Mouse (Mus musculus) lung, adult 2 months (tissue): ENCODE results near the gene Tet3.
A peak's percentile ranks its signal among the peaks of the same experiment; 100 is the strongest.

ENCODE experiments used
- CTCF ChIP-seq: fragments of 200-500 bp; IDR thresholded peaks from 2 replicates; pipeline ENCODE4 v1.5.1; 2011; ENCODE audit warnings: mild to moderate bottlenecking, low read length, control low read depth; ENCODE audit not compliant: insufficient read depth
- POLR2A ChIP-seq: fragments of 200-500 bp; IDR thresholded peaks from 2 replicates; pipeline ENCODE4 v1.6.1; 2011; ENCODE audit warnings: low read depth, mild to moderate bottlenecking, control low read depth, low read length, borderline replicate concordance; ENCODE audit errors: extremely low read depth

GRCm38 (mm10) chr6:83356569-83357138 lies 102.2 kb downstream of the Tet3 start:
- TF ChIP-seq CTCF (peak; percentile 89), POLR2A (no peak)
